Mouse (Mus musculus) cerebellum, adult 2 months (tissue): ENCODE data around the gene Paqr4. TPM values are rescaled to one million over a fixed set of nuclear protein-coding genes. Genes with fewer than 3 reads are reported as not detected.
A peak's percentile ranks its signal among the peaks of the same experiment; 100 is the strongest.

Source experiments
- DNase-seq, 2 experiments: peaks; one replicate each; pipeline ENCODE4 v3.0.0; 2021
- H3K27ac ChIP-seq: fragments of 200-500 bp; 2 replicates; pipeline ENCODE4 v1.5.1; 2012; ENCODE audit warnings: low read length, control low read depth, inconsistent platforms; ENCODE audit not compliant: insufficient read depth
- H3K27me3 ChIP-seq: fragments of 200-500 bp; 2 replicates; pipeline ENCODE4 v1.6.1; 2012; ENCODE audit warnings: inconsistent platforms, mild to moderate bottlenecking, low read length, moderate library complexity; ENCODE audit not compliant: control insufficient read depth, insufficient read depth
- H3K4me1 ChIP-seq: fragments of 200-500 bp; 2 replicates; pipeline ENCODE4 v1.6.1; 2011; ENCODE audit warnings: low read length; ENCODE audit not compliant: control insufficient read depth, insufficient read depth
- H3K4me3 ChIP-seq: fragments of 200-500 bp; replicated peaks from 2 replicates; pipeline ENCODE3; 2011; ENCODE audit warnings: mild to moderate bottlenecking, low read depth, low read length, control low read depth; ENCODE audit not compliant: insufficient read depth
- CTCF ChIP-seq: fragments of 200-500 bp; IDR thresholded peaks from 2 replicates; pipeline ENCODE4 v1.5.1; 2011; ENCODE audit warnings: low read depth, mild to moderate bottlenecking, control low read depth, low read length, moderate library complexity, borderline replicate concordance; ENCODE audit not compliant: insufficient read depth
- POLR2A ChIP-seq: fragments of 200-500 bp; IDR thresholded peaks from 2 replicates; pipeline ENCODE4 v1.6.1; 2011; ENCODE audit warnings: low read length, control low read depth, borderline replicate concordance; ENCODE audit not compliant: insufficient read depth
- WGBS: fragments of 180-500 bp; shearing (Covaris S2); methylation state at CpG from one replicate; pipeline ENCODE4 v1.1.7; 2018; 5-methylcytosine and 5-hydroxymethylcytosine counted together
- polyA plus RNA-seq: library from polyadenylated mRNA; depleted of rRNA; stranded (reverse); fragments of >200 nt; gene quantifications from 2 replicates; pipeline ENCODE4 v1.2.3, GENCODE M21; 2012

Paqr4 gene
- polyA plus RNA-seq, 1 experiment = 104 TPM

DNA sequence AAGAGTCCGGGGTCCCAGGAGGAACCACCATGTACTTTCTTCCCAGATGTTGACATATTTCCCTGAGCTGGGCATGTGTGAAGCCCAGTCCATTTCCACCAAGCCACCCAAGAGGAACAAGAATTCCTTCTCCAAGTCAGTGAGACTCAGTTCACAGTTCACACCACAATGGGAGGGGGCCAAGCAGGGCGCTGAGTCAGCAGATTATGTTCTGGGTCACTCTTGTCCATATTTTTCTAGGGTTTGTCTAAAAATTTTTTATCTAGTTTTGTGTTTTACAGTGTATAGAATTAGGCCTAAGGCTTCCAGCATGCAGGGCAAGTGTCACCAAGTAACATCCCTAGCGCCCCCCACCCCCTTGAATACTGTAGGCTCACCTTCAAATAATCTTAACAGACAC is 20.5 kb upstream of the Paqr4 start:
- Histone ChIP-seq H3K4me3 (no peak overlapping the region), H3K4me1 (peaks cover 22% of the 10 kb centered on the region), H3K27ac (no peak overlapping the region), H3K27me3 (no peaks in the 10 kb centered on the region)
- TF ChIP-seq POLR2A (no peak), CTCF (no peak)
- no peak for DNase-seq
- over 99% methylated on average over 3 of the region's 3 CpGs for WGBS

DNA sequence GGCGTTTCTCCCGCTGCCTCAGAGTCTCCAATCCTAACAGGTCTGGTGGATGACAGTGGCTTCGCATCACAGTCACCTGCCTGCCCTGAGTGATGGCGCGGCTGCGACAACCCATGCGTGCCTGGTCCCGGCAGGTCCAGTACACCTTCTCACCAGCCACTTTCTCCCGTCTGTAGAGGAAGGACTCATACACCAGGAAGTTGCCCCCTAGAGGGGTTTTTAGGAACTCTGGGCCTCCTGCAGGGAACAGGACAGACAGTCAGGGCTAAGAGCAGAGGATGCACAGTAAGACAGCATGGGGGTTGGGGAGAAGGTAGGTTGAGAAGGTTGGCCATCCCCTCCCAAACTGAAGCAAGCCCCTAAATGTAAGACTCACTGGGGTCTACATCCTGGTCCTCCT is 19.6 kb upstream of the Paqr4 start:
- 94% methylated on average over 9 of the region's 9 CpGs for WGBS
- Histone ChIP-seq H3K27me3 (no peaks in the 10 kb centered on the region), H3K4me1 (peaks cover 20% of the 10 kb centered on the region), H3K27ac (no peak overlapping the region), H3K4me3 (no peak overlapping the region)
- no peak for DNase-seq
- TF ChIP-seq CTCF (no peak), POLR2A (no peak)

DNA sequence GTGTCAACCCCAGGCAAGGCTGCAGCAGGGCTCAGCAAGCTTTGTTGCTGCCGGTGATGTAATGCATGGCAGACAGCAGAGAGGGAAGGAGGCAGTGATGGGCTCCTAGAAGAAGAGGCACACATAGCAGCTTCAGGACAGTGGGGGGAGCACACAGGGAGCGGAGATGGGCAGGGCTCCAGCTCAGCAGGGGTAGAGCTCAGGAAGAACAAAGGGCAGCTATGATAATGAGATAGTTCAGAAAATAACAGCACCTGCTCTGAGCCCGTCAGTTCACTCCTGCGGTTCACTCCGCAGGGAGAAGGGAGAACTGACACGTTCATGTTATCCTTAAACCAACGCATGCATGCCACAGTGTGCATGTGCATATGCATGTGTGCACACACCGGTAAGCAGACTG is 18.1 kb upstream of the Paqr4 start:
- peak in 1 of 2 experiments; percentile 62 for DNase-seq
- Histone ChIP-seq H3K27ac (no peak overlapping the region), H3K27me3 (no peaks in the 10 kb centered on the region), H3K4me3 (no peak overlapping the region), H3K4me1 (peaks cover 20% of the 10 kb centered on the region)
- TF ChIP-seq CTCF (no peak), POLR2A (no peak)
- WGBS = 19% methylated on average over 8 of the region's 8 CpGs

DNA sequence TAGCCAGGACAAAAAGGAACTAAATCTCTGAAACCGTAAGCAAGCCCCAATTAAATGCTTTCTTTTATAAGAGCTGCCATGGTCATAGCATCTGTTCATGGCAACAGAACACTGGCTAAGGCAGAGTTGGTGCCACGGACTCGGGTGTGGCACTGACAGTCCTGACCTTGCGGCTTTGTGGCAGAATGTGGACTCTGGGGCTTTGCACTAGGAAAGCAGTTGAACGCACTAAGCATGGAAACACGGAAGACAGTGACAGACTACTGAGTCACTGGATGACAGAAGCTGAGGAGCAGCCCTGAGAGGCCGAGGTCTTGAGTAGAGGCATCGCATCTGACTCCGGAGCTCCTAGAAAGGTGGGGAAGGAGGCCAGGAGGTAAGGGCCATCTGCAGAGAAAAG is 16.9 kb upstream of the Paqr4 start:
- Histone ChIP-seq H3K4me1 (peaks cover 10% of the 10 kb centered on the region), H3K4me3 (no peak overlapping the region), H3K27ac (no peak overlapping the region), H3K27me3 (no peaks in the 10 kb centered on the region)
- TF ChIP-seq POLR2A (no peak), CTCF (no peak)
- WGBS = 95% methylated on average over 9 of the region's 9 CpGs
- DNase-seq = no peak

DNA sequence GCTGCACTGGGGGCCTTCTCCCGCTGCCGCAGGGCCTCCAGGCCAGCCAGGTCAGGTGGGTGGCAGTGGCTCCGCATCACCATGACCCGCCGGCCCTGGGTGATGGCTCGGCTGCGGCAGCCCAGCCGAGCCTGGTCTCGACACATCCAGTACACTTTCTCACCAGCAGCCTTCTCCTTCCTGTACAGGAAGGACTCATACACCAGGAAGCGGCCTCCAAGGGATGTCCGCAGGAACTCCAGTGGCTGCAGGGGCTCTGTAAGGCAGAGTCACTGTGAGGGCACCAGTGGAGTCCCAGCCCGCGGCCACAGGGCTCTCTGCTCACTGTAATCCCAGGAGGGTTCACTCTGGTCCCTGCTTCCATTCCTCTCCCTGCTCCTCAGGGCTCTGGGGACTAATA is 15.0 kb upstream of the Paqr4 start:
- H3K27ac ChIP-seq = no peak overlapping the region
- no peak for DNase-seq
- peaks cover 5% of the 10 kb centered on the region; the same call in 1 of the 2 replicates for H3K4me1 ChIP-seq
- TF ChIP-seq CTCF = no peak
- 90% methylated on average over 13 of the region's 13 CpGs for WGBS
- no peaks in the 10 kb centered on the region for H3K27me3 ChIP-seq
- no peak overlapping the region for H3K4me3 ChIP-seq

DNA sequence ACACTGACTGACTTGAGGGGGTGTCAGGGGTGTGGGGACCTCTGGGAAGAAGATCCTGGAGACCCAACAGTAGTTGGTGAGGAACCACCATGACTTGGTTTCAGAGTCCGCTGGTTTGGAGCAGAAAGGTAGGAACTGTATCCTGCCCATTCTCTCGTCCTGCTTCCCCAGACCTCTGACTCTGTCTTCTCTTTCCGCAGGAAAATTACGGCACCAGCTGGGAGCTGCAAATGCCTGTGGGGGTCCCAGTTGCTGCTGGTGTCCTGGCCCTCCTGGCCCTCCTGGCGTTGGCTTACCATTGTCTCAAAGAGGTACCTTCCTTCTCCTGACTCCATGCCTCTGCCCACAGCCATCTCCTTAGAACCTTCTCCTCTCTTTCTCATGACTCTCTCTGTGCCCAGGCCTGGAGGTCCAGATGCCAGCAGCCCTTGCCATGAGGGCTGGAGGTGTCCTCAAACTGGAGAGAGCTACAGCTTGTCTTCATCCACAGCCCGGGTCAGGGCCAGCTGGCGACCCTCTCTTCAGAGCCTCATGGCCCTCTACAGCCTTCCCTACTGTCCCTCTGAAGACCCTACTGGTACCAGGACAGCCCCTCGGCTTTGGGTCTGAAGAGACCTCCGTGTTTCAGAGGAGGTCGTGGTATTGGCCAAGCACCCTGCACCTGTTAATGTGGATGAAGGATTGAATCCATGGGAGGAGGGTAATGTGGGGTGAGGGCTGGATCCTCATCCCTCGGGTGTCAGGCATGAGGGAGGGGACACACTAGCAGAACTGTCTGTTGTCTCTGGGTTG is 8.9 kb upstream of the Paqr4 start:
- H3K4me3 ChIP-seq = peak overlapping the region; percentile 42

DNA sequence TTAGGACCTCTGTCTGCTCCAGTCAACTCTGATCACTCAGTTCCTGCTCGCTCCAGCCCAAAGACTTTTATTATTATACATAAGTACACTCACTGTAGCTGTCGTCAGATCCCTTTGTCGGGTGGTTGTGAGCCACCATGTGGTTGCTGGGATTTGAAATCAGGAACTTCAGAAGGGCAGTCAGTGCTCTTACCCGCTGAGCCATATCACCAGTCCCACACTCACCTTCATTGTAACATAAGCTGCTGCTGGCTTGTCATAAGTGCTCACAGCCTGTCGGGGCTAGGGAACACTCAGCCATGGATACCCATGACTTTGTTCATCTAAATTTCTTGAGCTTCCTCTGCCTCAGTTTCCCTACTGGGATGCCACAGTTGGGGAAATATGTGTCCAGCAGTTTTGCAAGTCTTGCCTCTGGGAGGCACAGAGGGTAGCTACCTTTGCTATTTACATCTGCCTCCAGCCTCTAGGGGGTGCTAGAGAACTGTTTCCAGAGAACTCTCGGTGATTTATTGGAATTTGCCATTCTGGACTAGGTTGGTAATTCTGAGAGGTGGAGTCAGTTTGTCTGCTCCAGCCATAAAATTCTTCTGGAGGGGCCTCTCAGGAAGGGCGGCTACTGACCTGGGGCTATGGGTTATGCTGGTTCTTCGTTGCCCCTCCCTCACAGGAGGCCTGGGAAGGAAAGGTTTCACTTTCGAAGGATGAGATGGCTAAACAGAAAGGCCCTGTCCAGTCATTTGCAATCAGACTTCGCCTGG is 8.1 kb upstream of the Paqr4 start:
- WGBS = 36% methylated on average over 10 of the region's 10 CpGs
- peak overlapping the region; percentile 42 for H3K4me3 ChIP-seq
- H3K4me1 ChIP-seq = 0 out of 2 replicates have a peak, but pooled peaks cover 13% of the 10 kb centered on the region

More for the DNA sequence above, 8.9 kb upstream of the Paqr4 start:
- H3K27ac ChIP-seq = no peak overlapping the region
- TF ChIP-seq CTCF (no peak), POLR2A (no peak)
- 0 out of 2 replicates have a peak, but pooled peaks cover 13% of the 10 kb centered on the region for H3K4me1 ChIP-seq
- DNase-seq = no peak
- no peaks in the 10 kb centered on the region; the same call in 1 of the 2 replicates for H3K27me3 ChIP-seq
- 77% methylated on average over 11 of the region's 11 CpGs for WGBS

More for the DNA sequence above, 8.1 kb upstream of the Paqr4 start:
- TF ChIP-seq POLR2A = no peak
- TF ChIP-seq CTCF = peak; percentile 71
- H3K27ac ChIP-seq = no peak overlapping the region
- peak; percentile 72 to 78 for DNase-seq
- H3K27me3 ChIP-seq = no peaks in the 10 kb centered on the region; the same call in 1 of the 2 replicates
